Mouse (Mus musculus): ENCODE measurements around the gene 2900026A02Rik. TPM values are rescaled to one million over a fixed set of nuclear protein-coding genes. Genes with fewer than 3 reads are reported as not detected.
A peak's percentile ranks its signal among the peaks of the same experiment; 100 is the strongest.

Gene 2900026A02Rik
- polyA plus RNA-seq, 1 experiment from 2014 or later = 12.6 TPM

DNA sequence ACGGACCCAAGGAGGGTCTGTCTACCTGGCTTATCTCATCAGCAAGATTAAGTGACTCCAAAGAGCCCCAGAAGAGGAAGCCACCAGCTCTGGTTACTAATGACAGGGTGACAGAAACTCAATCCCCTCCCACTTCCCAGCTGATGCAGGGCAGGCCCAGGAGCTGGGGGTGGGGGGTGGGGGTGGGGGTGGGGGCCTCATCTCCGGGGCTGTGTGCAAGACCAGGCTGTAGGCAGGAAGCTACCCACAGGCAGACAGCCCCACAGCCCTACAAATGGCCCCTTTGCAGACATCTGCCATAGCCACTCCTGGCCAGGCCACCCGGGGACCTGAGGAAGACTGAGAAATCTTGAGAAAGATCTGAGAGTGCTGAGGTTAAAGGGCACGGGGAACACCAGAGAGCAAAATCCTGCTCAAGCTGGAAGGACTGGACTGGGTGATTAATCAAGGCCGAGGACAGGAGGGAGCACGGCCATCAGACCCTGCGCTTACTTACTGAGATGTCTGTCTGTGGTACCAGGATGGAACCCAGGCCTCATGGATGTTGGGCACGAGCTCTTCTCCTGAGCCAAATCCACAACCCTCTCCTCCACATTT, 62.2 kb downstream of the 2900026A02Rik start:
- H3K4me3 ChIP-seq (ENCODE audit: low read length) = no peak overlapping the region
- no peak overlapping the region for H3K27ac ChIP-seq (ENCODE audit: low read length)
- no peaks in the 10 kb centered on the region for H3K36me3 ChIP-seq (ENCODE audit: control insufficient read depth, insufficient read depth, low read length)
- ATAC-seq (ENCODE audit: low read depth) = no peak
- 35% methylated on average over 8 of the region's 8 CpGs for WGBS
- peak overlapping the region; percentile 5 for H3K9ac ChIP-seq (ENCODE audit: low read length)
- no peaks in the 10 kb centered on the region for H3K27me3 ChIP-seq (ENCODE audit: control insufficient read depth, insufficient read depth, low read depth, low read length)
- H3K4me2 ChIP-seq (ENCODE audit: low read depth, low read length) = no peak overlapping the region
- H3K9me3 ChIP-seq (ENCODE audit: control insufficient read depth, low read length) = no peaks in the 10 kb centered on the region
- H3K4me1 ChIP-seq (replicated peaks; ENCODE audit: control insufficient read depth, insufficient read depth, low read length) = peaks cover 47% of the 10 kb centered on the region

GRCm38 (mm10) chr5:113157588-113157987, 63.4 kb downstream of the 2900026A02Rik start:
- ATAC-seq (ENCODE audit: low read depth) = peak; percentile 46
- no peaks in the 10 kb centered on the region for H3K36me3 ChIP-seq (ENCODE audit: control insufficient read depth, insufficient read depth, low read length)
- no peaks in the 10 kb centered on the region for H3K27me3 ChIP-seq (ENCODE audit: control insufficient read depth, insufficient read depth, low read depth, low read length)
- 17% methylated on average over 10 of the region's 10 CpGs for WGBS
- peaks cover 46% of the 10 kb centered on the region for H3K4me1 ChIP-seq (replicated peaks; ENCODE audit: control insufficient read depth, insufficient read depth, low read length)
- H3K9ac ChIP-seq (ENCODE audit: low read length) = peak overlapping the region; percentile 50
- no peak overlapping the region for H3K4me3 ChIP-seq (ENCODE audit: low read length)
- no peak overlapping the region for H3K4me2 ChIP-seq (ENCODE audit: low read depth, low read length)
- no peaks in the 10 kb centered on the region for H3K9me3 ChIP-seq (ENCODE audit: control insufficient read depth, low read length)
- peak overlapping the region; percentile 77 for H3K27ac ChIP-seq (ENCODE audit: low read length)

DNA sequence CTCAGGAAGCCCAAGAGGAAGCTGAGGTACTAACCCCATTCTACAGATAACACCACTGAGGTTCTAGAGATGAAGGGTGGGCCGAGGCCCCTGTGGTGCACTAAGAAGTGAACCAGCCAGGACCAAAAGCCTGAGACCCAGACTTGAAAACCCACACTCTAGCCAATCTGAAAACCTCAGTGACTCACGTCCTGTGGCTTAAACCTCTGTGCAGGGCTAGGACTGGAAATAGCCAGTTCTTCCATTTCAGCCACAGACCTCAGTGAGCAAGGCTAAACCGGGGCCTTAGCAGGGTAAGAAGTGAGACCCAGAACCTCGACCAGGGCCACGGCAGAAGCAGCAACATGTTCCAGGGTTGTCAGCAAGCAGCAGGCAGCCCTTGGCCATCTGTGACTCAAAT, 64.0 kb downstream of the 2900026A02Rik start:
- no peaks in the 10 kb centered on the region for H3K36me3 ChIP-seq (ENCODE audit: control insufficient read depth, insufficient read depth, low read length)
- no peaks in the 10 kb centered on the region for H3K27me3 ChIP-seq (ENCODE audit: control insufficient read depth, insufficient read depth, low read depth, low read length)
- H3K4me1 ChIP-seq (replicated peaks; ENCODE audit: control insufficient read depth, insufficient read depth, low read length) = peaks cover 43% of the 10 kb centered on the region
- H3K4me2 ChIP-seq (ENCODE audit: low read depth, low read length) = no peak overlapping the region
- WGBS = 63% methylated on average over 5 of the region's 5 CpGs
- H3K27ac ChIP-seq (ENCODE audit: low read length) = peak overlapping the region; percentile 4; the same call in 1 of the 2 replicates
- ATAC-seq (ENCODE audit: low read depth) = no peak
- no peak overlapping the region for H3K9ac ChIP-seq (ENCODE audit: low read length)
- no peaks in the 10 kb centered on the region for H3K9me3 ChIP-seq (ENCODE audit: control insufficient read depth, low read length)
- no peak overlapping the region for H3K4me3 ChIP-seq (ENCODE audit: low read length)

DNA sequence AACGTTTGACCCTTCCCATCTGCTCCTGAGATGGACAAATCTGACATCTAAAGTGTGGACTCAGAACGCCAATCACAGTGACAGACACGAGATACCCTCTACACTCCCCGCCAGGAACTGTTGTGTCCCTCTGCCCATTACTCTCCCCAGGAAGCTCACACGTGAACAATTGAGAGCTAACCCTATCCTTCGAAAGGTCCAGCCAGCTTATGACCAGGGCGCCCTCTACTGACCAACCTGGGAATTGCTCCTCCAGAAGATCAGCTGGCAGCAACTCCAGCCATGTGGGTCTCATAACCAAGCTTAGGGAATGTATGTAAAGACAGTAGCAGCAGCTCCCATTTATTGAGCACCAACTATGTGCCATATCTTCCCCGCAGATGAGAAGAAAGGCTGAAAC, 65.9 kb downstream of the 2900026A02Rik start:
- Histone ChIP-seq H3K4me2 (ENCODE audit: low read depth, low read length) (no peak overlapping the region), H3K4me1 (replicated peaks; ENCODE audit: control insufficient read depth, insufficient read depth, low read length) (peaks cover 49% of the 10 kb centered on the region), H3K27ac (ENCODE audit: low read length) (peak overlapping the region; percentile 32; the same call in 1 of the 2 replicates), H3K9ac (ENCODE audit: low read length) (peak overlapping the region; percentile 33; the same call in 1 of the 2 replicates), H3K9me3 (ENCODE audit: control insufficient read depth, low read length) (no peaks in the 10 kb centered on the region), H3K4me3 (ENCODE audit: low read length) (no peak overlapping the region), H3K27me3 (ENCODE audit: control insufficient read depth, insufficient read depth, low read depth, low read length) (no peaks in the 10 kb centered on the region), H3K36me3 (ENCODE audit: control insufficient read depth, insufficient read depth, low read length) (no peaks in the 10 kb centered on the region)
- no peak for ATAC-seq (ENCODE audit: low read depth)
- 7% methylated on average over 8 of the region's 8 CpGs for WGBS

DNA sequence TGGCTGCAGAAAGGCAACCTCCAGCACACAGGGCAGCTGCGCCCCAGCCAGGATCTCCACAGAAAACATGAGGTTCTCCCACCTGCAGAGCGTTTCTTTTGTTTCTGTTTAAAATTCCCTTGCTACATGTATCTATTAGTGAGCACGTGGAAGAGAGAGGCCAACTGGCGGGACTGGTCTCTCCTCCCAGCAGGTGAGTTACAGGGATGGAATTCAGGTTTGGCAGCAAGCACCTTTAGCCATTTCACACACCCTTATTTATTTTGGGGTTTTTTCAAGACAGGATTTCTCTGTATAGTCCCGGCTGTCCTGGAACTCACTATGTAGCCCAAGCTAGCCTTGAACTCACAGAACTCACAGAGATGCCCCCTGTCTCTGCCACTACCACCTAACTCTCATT, 66.6 kb downstream of the 2900026A02Rik start:
- WGBS = 58% methylated on average over 5 of the region's 5 CpGs
- Histone ChIP-seq H3K27me3 (ENCODE audit: control insufficient read depth, insufficient read depth, low read depth, low read length) (no peaks in the 10 kb centered on the region), H3K4me2 (ENCODE audit: low read depth, low read length) (no peak overlapping the region), H3K4me3 (ENCODE audit: low read length) (no peak overlapping the region), H3K4me1 (replicated peaks; ENCODE audit: control insufficient read depth, insufficient read depth, low read length) (peaks cover 49% of the 10 kb centered on the region), H3K9me3 (ENCODE audit: control insufficient read depth, low read length) (no peaks in the 10 kb centered on the region), H3K27ac (ENCODE audit: low read length) (peak overlapping the region; percentile 69), H3K9ac (ENCODE audit: low read length) (no peak overlapping the region), H3K36me3 (ENCODE audit: control insufficient read depth, insufficient read depth, low read length) (no peaks in the 10 kb centered on the region)
- no peak for ATAC-seq (ENCODE audit: low read depth)

DNA sequence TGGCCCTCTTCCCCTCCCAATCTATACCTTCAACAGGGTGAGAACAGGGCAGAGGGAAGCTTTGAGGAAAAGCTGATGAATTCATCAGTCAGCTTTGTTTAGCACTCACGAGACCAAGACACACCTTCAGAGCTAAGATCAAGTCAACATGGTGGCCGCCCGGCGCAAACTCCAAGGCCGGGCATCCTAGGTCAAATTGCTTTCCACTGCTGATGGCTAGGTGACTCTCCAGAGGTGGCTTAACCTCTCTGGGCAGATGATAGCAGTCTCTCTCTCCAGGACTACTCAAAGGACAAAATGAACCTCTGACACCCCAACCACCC, 67.6 kb downstream of the 2900026A02Rik start:
- no peaks in the 10 kb centered on the region for H3K36me3 ChIP-seq (ENCODE audit: control insufficient read depth, insufficient read depth, low read length)
- H3K4me1 ChIP-seq (replicated peaks; ENCODE audit: control insufficient read depth, insufficient read depth, low read length) = peaks cover 43% of the 10 kb centered on the region
- H3K4me3 ChIP-seq (ENCODE audit: low read length) = no peak overlapping the region
- H3K9me3 ChIP-seq (ENCODE audit: control insufficient read depth, low read length) = no peaks in the 10 kb centered on the region
- peak overlapping the region; percentile 88 for H3K27ac ChIP-seq (ENCODE audit: low read length)
- no peaks in the 10 kb centered on the region for H3K27me3 ChIP-seq (ENCODE audit: control insufficient read depth, insufficient read depth, low read depth, low read length)
- peak overlapping the region; percentile 31; the same call in 1 of the 2 replicates for H3K9ac ChIP-seq (ENCODE audit: low read length)
- 66% methylated on average over 5 of the region's 5 CpGs for WGBS
- no peak for ATAC-seq (ENCODE audit: low read depth)
- no peak overlapping the region for H3K4me2 ChIP-seq (ENCODE audit: low read depth, low read length)

- Histone ChIP-seq H3K27me3 (ENCODE audit: control insufficient read depth, insufficient read depth, low read depth, low read length) (no peaks in the 10 kb centered on the region), H3K36me3 (ENCODE audit: control insufficient read depth, insufficient read depth, low read length) (no peaks in the 10 kb centered on the region), H3K4me1 (replicated peaks; ENCODE audit: control insufficient read depth, insufficient read depth, low read length) (peaks cover 37% of the 10 kb centered on the region), H3K27ac (ENCODE audit: low read length) (peak overlapping the region; percentile 88), H3K9me3 (ENCODE audit: control insufficient read depth, low read length) (no peaks in the 10 kb centered on the region), H3K4me2 (ENCODE audit: low read depth, low read length) (no peak overlapping the region), H3K9ac (ENCODE audit: low read length) (peak overlapping the region; percentile 31; the same call in 1 of the 2 replicates), H3K4me3 (ENCODE audit: low read length) (no peak overlapping the region)
- peak; percentile 37 for ATAC-seq (ENCODE audit: low read depth)
- WGBS = 52% methylated on average over 22 of the region's 22 CpGs
Observed at GRCm38 (mm10) chr5:113152663-113153507, 68.2 kb downstream of the 2900026A02Rik start.

DNA sequence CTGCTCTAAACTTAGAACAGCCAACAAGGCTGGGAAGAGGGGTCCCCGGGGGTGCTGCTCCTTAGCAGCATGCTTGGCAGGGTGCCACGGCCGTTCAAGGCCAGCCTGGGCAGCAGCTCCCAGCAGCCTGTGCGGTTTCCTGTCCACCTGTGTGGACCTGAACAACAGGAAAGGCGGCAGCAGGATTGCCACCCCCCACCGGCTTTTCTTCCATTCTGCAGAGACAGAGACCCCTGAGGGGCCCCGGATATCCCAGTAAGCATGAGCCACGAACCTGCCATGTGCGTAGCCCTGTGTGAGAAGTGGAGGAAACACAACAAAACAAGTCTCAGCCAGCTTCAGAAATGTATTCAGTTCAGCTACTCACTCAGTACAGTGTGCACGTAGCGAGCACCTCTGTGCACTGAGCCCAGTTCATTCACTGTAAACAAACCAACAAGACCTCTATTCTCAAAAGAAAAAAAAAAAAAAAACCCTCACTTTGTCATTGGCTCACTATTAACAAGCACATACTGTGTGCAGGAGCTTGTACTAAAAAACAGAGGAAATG, 69.4 kb downstream of the 2900026A02Rik start:
- Histone ChIP-seq H3K9ac (ENCODE audit: low read length) (peak overlapping the region; percentile 53), H3K4me3 (ENCODE audit: low read length) (no peak overlapping the region), H3K4me2 (ENCODE audit: low read depth, low read length) (no peak overlapping the region), H3K27ac (ENCODE audit: low read length) (peak overlapping the region; percentile 88), H3K36me3 (ENCODE audit: control insufficient read depth, insufficient read depth, low read length) (no peaks in the 10 kb centered on the region), H3K9me3 (ENCODE audit: control insufficient read depth, low read length) (no peaks in the 10 kb centered on the region), H3K4me1 (replicated peaks; ENCODE audit: control insufficient read depth, insufficient read depth, low read length) (peaks cover 35% of the 10 kb centered on the region), H3K27me3 (ENCODE audit: control insufficient read depth, insufficient read depth, low read depth, low read length) (no peaks in the 10 kb centered on the region)
- 27% methylated on average over 11 of the region's 11 CpGs for WGBS
- peak; percentile 55 for ATAC-seq (ENCODE audit: low read depth)

- H3K9ac ChIP-seq (ENCODE audit: low read length) = peak overlapping the region; percentile 53
- H3K27ac ChIP-seq (ENCODE audit: low read length) = peak overlapping the region; percentile 88
- H3K27me3 ChIP-seq (ENCODE audit: control insufficient read depth, insufficient read depth, low read depth, low read length) = no peaks in the 10 kb centered on the region
- no peak overlapping the region for H3K4me3 ChIP-seq (ENCODE audit: low read length)
- no peak; the same call in 1 of the 2 replicates for ATAC-seq (ENCODE audit: low read depth)
- 52% methylated on average over 9 of the region's 9 CpGs for WGBS
- peaks cover 35% of the 10 kb centered on the region for H3K4me1 ChIP-seq (replicated peaks; ENCODE audit: control insufficient read depth, insufficient read depth, low read length)
- H3K4me2 ChIP-seq (ENCODE audit: low read depth, low read length) = no peak overlapping the region
- H3K36me3 ChIP-seq (ENCODE audit: control insufficient read depth, insufficient read depth, low read length) = no peaks in the 10 kb centered on the region
- no peaks in the 10 kb centered on the region for H3K9me3 ChIP-seq (ENCODE audit: control insufficient read depth, low read length)
Observed at GRCm38 (mm10) chr5:113150871-113151553, 70.0 kb downstream of the 2900026A02Rik start.
